Mouse (Mus musculus) liver, postnatal 0 days (tissue): ENCODE results near the gene Macc1.

Experiments used
- CTCF ChIP-seq: sonication (generic); IDR thresholded peaks from 2 replicates; pipeline ENCODE4 v1.5.1; 2016; ENCODE audit warnings: antibody characterized with exemption, low read depth
- EP300 ChIP-seq: IDR thresholded peaks from 2 replicates; pipeline ENCODE4 v1.6.1; 2016; ENCODE audit warnings: antibody characterized with exemption, low read depth, mild to moderate bottlenecking

GRCm38 (mm10) chr12:119313014-119313763, 881 bp upstream of the Macc1 start:
- no peak for TF ChIP-seq CTCF
- TF ChIP-seq EP300: no peak
